Mouse (Mus musculus) brain, embryonic 14.5 days (tissue): ENCODE results near the gene Zfp568.

Experiments
- CTCF ChIP-seq: fragments of 200-500 bp; IDR thresholded peaks from 2 replicates; pipeline ENCODE4 v1.5.1; 2012; ENCODE audit warnings: inconsistent platforms, mild to moderate bottlenecking, moderate library complexity, borderline replicate concordance; ENCODE audit not compliant: insufficient read depth, insufficient read length; ENCODE audit errors: extremely low read depth
- POLR2A ChIP-seq: fragments of 200-500 bp; IDR thresholded peaks from 2 replicates; pipeline ENCODE4 v1.6.1; 2012; ENCODE audit warnings: mild to moderate bottlenecking, inconsistent platforms, borderline replicate concordance; ENCODE audit not compliant: poor library complexity, insufficient read depth, insufficient read length, severe bottlenecking; ENCODE audit errors: extremely low read depth

DNA sequence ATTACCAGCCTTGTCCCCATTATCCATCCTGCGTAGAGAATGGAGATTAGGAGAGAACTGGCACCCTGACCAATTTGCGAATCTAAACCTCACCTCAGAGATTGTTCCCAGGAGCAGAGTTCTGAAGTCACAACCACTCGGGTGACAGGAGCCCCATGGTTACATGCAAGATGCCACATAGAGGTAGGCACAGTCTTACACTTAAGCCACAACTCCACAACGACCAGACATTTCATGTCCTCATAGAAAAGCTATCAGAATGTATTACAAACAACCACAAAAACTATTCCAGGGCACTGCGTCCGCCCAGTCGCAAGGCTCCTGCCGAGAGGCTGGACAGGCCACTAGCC is 440 bp upstream of the Zfp568 start:
- TF ChIP-seq CTCF (no peak), POLR2A (no peak)
